Mouse (Mus musculus): ENCODE measurements around the gene Cd34. TPM values are rescaled to one million over a fixed set of nuclear protein-coding genes. Genes with fewer than 3 reads are reported as not detected.

The Cd34 gene
- polyA plus RNA-seq (2012; rRNA removed) = 4.6 and 5.3 TPM in 2 replicates

GRCm38 (mm10) chr1:194938715-194939114 is at the start of gene Cd34:
Gene Cd34, plus strand, starts transcription at chr1:194938819.

Other genes starting within 250 kb of the Cd34 start
- gene Cd46, start 153.4 kb downstream of the Cd34 start, polyA plus RNA-seq (2012; rRNA removed) = 1.1 and 1.2 TPM in 2 replicates
- gene Cr1l, start 192.8 kb downstream of the Cd34 start, polyA plus RNA-seq (2012; rRNA removed) = 47.9 and 49.6 TPM in 2 replicates
- gene Cr2, start 237.9 kb downstream of the Cd34 start, polyA plus RNA-seq (2012; rRNA removed) = 0.02 TPM in 1 of 2 replicates, not detected in the other